Mouse (Mus musculus) midbrain, embryonic 16.5 days (tissue): Measurements from ENCODE around the gene Sesn1. TPM values are rescaled to one million over a fixed set of nuclear protein-coding genes. Genes with fewer than 3 reads are reported as not detected.
"Not testable (repeated sequence)": the region's sequence is repeated elsewhere in the genome, so short reads cannot be mapped to it uniquely, and the experiment has no call there.

Source experiments
- ATAC-seq: fragments of 200-750 bp; cut with Nextera tagmentation; 2 replicates; pipeline ENCODE4 v1.8.0; 2017; ENCODE audit warnings: moderate TSS enrichment
- H3K27ac ChIP-seq: fragments of 300-500 bp; sonication (generic); 2 replicates; pipeline ENCODE4 v1.5.1; 2014; ENCODE audit warnings: mild to moderate bottlenecking, low read length, mixed read lengths
- H3K27me3 ChIP-seq: fragments of 300-500 bp; sonication (generic); 2 replicates; pipeline ENCODE4 v1.6.1; 2014; ENCODE audit warnings: low read depth, low read length, mixed read lengths; ENCODE audit not compliant: control insufficient read depth, insufficient read depth
- H3K36me3 ChIP-seq: fragments of 300-500 bp; sonication (generic); 2 replicates; pipeline ENCODE4 v1.6.1; 2014; ENCODE audit warnings: mild to moderate bottlenecking, low read length, moderate library complexity, mixed read lengths; ENCODE audit not compliant: control insufficient read depth, insufficient read depth
- H3K4me1 ChIP-seq: fragments of 300-500 bp; sonication (generic); 2 replicates; pipeline ENCODE4 v1.6.1; 2014; ENCODE audit warnings: mild to moderate bottlenecking, low read length, mixed read lengths; ENCODE audit not compliant: control insufficient read depth, insufficient read depth
- H3K4me2 ChIP-seq: fragments of 300-500 bp; sonication (generic); 2 replicates; pipeline ENCODE4 v1.6.1; 2014; ENCODE audit warnings: mild to moderate bottlenecking, low read length, mixed read lengths
- H3K4me3 ChIP-seq: fragments of 300-500 bp; sonication (generic); 2 replicates; pipeline ENCODE4 v1.5.1; 2014; ENCODE audit warnings: low read depth, mild to moderate bottlenecking, low read length, moderate library complexity, mixed read lengths
- H3K9ac ChIP-seq: fragments of 300-500 bp; sonication (generic); 2 replicates; pipeline ENCODE4 v1.6.1; 2014; ENCODE audit warnings: low read depth, low read length, mixed read lengths
- H3K9me3 ChIP-seq: fragments of 300-500 bp; sonication (generic); replicated peaks from 2 replicates; pipeline ENCODE4 v1.6.1; 2014; ENCODE audit warnings: mild to moderate bottlenecking, low read length, mixed read lengths; ENCODE audit not compliant: control insufficient read depth, poor library complexity, severe bottlenecking
- WGBS: fragments of 180-500 bp; shearing (Covaris S2); extraction: QIAGEN DNeasy Blood & Tissue Kit; methylation state at CpG from one replicate; pipeline ENCODE4 v1.1.7; 2014; 5-methylcytosine and 5-hydroxymethylcytosine counted together
- polyA plus RNA-seq: library from polyadenylated mRNA; unstranded; fragments of >200 nt; fragmentation: Nextera tagmentation; extraction: Ambion mirVana; gene quantifications from 2 replicates; pipeline ENCODE4 v1.2.1, GENCODE M21; 2015

Gene Sesn1
- polyA plus RNA-seq, 1 experiment from 2014 or later: 38.6 TPM

- Histone ChIP-seq H3K9ac (0 out of 2 replicates have a peak overlapping the region, but pooled peaks have one; percentile 2), H3K9me3 (no peaks in the 10 kb centered on the region), H3K4me2 (peak overlapping the region; percentile 49), H3K36me3 (no peaks in the 10 kb centered on the region), H3K27me3 (no peaks in the 10 kb centered on the region), H3K4me1 (peaks cover 10% of the 10 kb centered on the region), H3K4me3 (peak overlapping the region; percentile 15; the same call in 1 of the 2 replicates), H3K27ac (peak overlapping the region; percentile 76)
- peak; percentile 92 for ATAC-seq
- 11% methylated on average over 21 of the region's 21 CpGs for WGBS
Observed at GRCm38 (mm10) chr10:41934633-41935475, 125.1 kb downstream of the Sesn1 start.

DNA sequence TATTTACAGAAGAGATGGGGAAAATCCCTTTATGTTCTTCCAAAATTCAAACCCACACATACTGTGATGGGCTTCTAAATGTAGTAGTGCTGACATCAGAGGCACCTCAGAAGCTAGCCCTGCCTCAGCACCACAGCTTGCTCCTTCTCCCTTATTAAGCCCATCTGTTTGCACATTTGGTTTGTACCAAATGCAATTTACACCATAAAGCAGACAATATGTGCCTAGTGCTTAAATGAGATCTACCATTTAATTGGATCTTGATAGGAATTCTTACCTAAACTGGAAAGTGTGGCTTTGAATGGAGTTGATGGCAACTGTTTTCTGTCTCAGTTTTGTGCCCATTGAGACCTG lies 125.7 kb downstream of the Sesn1 start:
- no peak for ATAC-seq
- Histone ChIP-seq H3K4me2 (no peak overlapping the region; the same call in 1 of the 2 replicates), H3K9ac (no peak overlapping the region), H3K4me1 (peaks cover 10% of the 10 kb centered on the region), H3K9me3 (no peaks in the 10 kb centered on the region), H3K27ac (peak overlapping the region; percentile 76), H3K27me3 (no peaks in the 10 kb centered on the region), H3K36me3 (no peaks in the 10 kb centered on the region), H3K4me3 (no peak overlapping the region)

- peaks cover 10% of the 10 kb centered on the region for H3K4me1 ChIP-seq
- no peak overlapping the region; the same call in 1 of the 2 replicates for H3K27ac ChIP-seq
Observed at GRCm38 (mm10) chr10:41936100-41936499, 126.4 kb downstream of the Sesn1 start.

GRCm38 (mm10) chr10:41937176-41937575 lies 127.4 kb downstream of the Sesn1 start:
- no peak for ATAC-seq
- WGBS: 58% methylated on average over 4 of the region's 4 CpGs
- H3K27ac ChIP-seq: no peak overlapping the region
- no peaks in the 10 kb centered on the region for H3K36me3 ChIP-seq
- H3K4me3 ChIP-seq: no peak overlapping the region
- no peaks in the 10 kb centered on the region for H3K9me3 ChIP-seq
- H3K9ac ChIP-seq: no peak overlapping the region
- H3K27me3 ChIP-seq: no peaks in the 10 kb centered on the region
- H3K4me1 ChIP-seq: peaks cover 9% of the 10 kb centered on the region
- no peak overlapping the region for H3K4me2 ChIP-seq

More at GRCm38 (mm10) chr10:41936100-41936499, 126.4 kb downstream of the Sesn1 start:
- Histone ChIP-seq H3K4me2 (no peak overlapping the region), H3K27me3 (no peaks in the 10 kb centered on the region), H3K36me3 (no peaks in the 10 kb centered on the region), H3K9ac (no peak overlapping the region), H3K4me3 (no peak overlapping the region), H3K9me3 (no peaks in the 10 kb centered on the region)
- WGBS: 69% methylated on average over 4 of the region's 4 CpGs
- no peak for ATAC-seq

DNA sequence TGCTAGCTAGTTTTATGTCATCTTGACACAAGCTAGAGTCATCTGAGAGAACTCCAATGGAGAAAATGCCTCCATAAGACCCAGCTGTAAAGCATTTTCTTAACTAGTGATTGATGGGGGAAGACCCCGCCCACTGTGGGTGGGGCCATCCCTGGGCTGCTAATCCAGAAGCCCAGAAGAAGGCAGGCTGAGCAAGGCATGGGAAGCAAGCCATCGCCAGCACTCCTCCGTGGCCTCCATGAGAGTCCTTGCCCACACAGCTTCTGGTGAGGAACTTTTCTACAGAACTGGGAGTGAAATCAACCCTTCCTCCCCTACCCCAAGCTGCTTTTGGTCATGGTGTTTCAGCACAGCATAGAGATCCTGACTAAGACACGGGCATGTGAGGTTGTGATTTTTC lies 129.4 kb downstream of the Sesn1 start:
- H3K27ac ChIP-seq: no peak overlapping the region
- H3K4me2 ChIP-seq: no peak overlapping the region
- no peaks in the 10 kb centered on the region for H3K27me3 ChIP-seq
- peaks cover 8% of the 10 kb centered on the region for H3K4me1 ChIP-seq
- H3K9me3 ChIP-seq: no peaks in the 10 kb centered on the region
- H3K36me3 ChIP-seq: no peaks in the 10 kb centered on the region
- H3K4me3 ChIP-seq: no peak overlapping the region
- H3K9ac ChIP-seq: no peak overlapping the region
- WGBS: 76% methylated on average over 4 of the region's 4 CpGs
- no peak for ATAC-seq

- H3K27me3 ChIP-seq, H3K4me1 ChIP-seq, H3K9ac ChIP-seq, ATAC-seq, H3K9me3 ChIP-seq, H3K4me3 ChIP-seq, H3K36me3 ChIP-seq, H3K4me2 ChIP-seq, H3K27ac ChIP-seq: not testable (repeated sequence)
- 95% methylated on average over 5 of the region's 10 CpGs for WGBS
Observed at GRCm38 (mm10) chr10:41952354-41952753, 142.6 kb downstream of the Sesn1 start.

GRCm38 (mm10) chr10:41952850-41953527 lies 143.3 kb downstream of the Sesn1 start:
- ATAC-seq: no peak
- 0 out of 2 replicates have a peak, but pooled peaks cover 2% of the 10 kb centered on the region for H3K36me3 ChIP-seq
- WGBS: 97% methylated on average over 14 of the region's 14 CpGs
- H3K4me1 ChIP-seq: no peaks in the 10 kb centered on the region
- no peak overlapping the region for H3K9ac ChIP-seq
- H3K27me3 ChIP-seq: no peaks in the 10 kb centered on the region
- no peak overlapping the region for H3K27ac ChIP-seq
- H3K4me3 ChIP-seq: no peak overlapping the region
- H3K9me3 ChIP-seq: 0 out of 2 replicates have a peak, but pooled peaks cover 3% of the 10 kb centered on the region
- H3K4me2 ChIP-seq: no peak overlapping the region

GRCm38 (mm10) chr10:41953528-41953864 lies 143.8 kb downstream of the Sesn1 start:
- Histone ChIP-seq H3K27me3 (no peaks in the 10 kb centered on the region), H3K4me2 (no peak overlapping the region), H3K36me3 (0 out of 2 replicates have a peak, but pooled peaks cover 2% of the 10 kb centered on the region), H3K9ac (no peak overlapping the region), H3K9me3 (0 out of 2 replicates have a peak, but pooled peaks cover 3% of the 10 kb centered on the region), H3K27ac (no peak overlapping the region), H3K4me3 (no peak overlapping the region), H3K4me1 (no peaks in the 10 kb centered on the region)
- no peak for ATAC-seq
- 96% methylated on average over 5 of the region's 5 CpGs for WGBS
